Mouse (Mus musculus) embryonic facial prominence, embryonic 10.5 days (tissue): ENCODE measurements around the gene Kcnj6. TPM values are rescaled to one million over a fixed set of nuclear protein-coding genes. Genes with fewer than 3 reads are reported as not detected.

ENCODE experiments used
- DNase-seq: peaks from one replicate; pipeline ENCODE4 v3.0.0-alpha.2; 2017; ENCODE audit warnings: low spot score
- H3K27ac ChIP-seq: fragments of 300-500 bp; sonication (generic); replicated peaks from 2 replicates; pipeline ENCODE4 v1.5.1; 2016; ENCODE audit warnings: mild to moderate bottlenecking
- H3K27me3 ChIP-seq: fragments of 300-500 bp; sonication (generic); replicated peaks from 2 replicates; pipeline ENCODE4 v1.6.1; 2016; ENCODE audit warnings: low read depth, mild to moderate bottlenecking; ENCODE audit not compliant: poor library complexity, severe bottlenecking
- H3K36me3 ChIP-seq: fragments of 300-500 bp; sonication (generic); replicated peaks from 2 replicates; pipeline ENCODE4 v1.6.1; 2016; ENCODE audit warnings: mild to moderate bottlenecking, moderate library complexity
- H3K4me1 ChIP-seq: fragments of 300-500 bp; sonication (generic); 2 replicates; pipeline ENCODE4 v1.6.1; 2016
- H3K4me3 ChIP-seq: fragments of 300-500 bp; sonication (generic); 2 replicates; pipeline ENCODE4 v1.5.1; 2016; ENCODE audit warnings: mild to moderate bottlenecking, moderate library complexity
- H3K9me3 ChIP-seq: fragments of 300-500 bp; sonication (generic); 2 replicates; pipeline ENCODE4 v1.6.1; 2016; ENCODE audit warnings: mild to moderate bottlenecking
- WGBS: fragments of 180-500 bp; shearing (Covaris S2); methylation state at CpG from one replicate; pipeline ENCODE4 v1.1.7; 2016; 5-methylcytosine and 5-hydroxymethylcytosine counted together
- polyA plus RNA-seq: library from polyadenylated mRNA; unstranded; fragments of >200 nt; fragmentation: Nextera tagmentation; extraction: Ambion mirVana; gene quantifications from 2 replicates; pipeline ENCODE4 v1.2.1, GENCODE M21; 2016

Gene Kcnj6
- polyA plus RNA-seq, 1 experiment from 2014 or later = 0.22 TPM

DNA sequence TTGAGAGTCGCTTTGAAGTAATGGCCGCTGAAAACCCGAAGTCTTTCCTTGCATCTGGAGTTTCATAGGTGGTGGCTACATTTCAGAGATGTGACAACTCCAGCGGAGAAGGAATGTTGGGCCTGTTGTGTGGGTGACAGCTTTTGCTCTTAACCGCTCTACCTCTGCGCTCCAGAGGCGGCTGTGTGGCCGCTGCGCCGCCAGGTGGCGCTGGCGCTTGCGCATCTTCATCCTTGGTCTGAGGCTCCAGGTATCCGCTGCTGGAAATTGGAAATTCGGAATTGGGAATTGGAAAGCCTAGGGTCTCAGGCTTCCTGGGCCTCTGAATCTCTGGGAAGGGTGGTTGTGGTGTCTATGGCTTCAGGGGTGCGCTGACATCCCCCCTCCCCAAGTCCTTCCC, 209.3 kb downstream of the Kcnj6 start:
- H3K4me1 ChIP-seq = no peaks in the 10 kb centered on the region
- H3K4me3 ChIP-seq = no peak overlapping the region
- no peaks in the 10 kb centered on the region for H3K36me3 ChIP-seq
- peak; percentile 78 for DNase-seq
- peaks cover 15% of the 10 kb centered on the region for H3K27me3 ChIP-seq
- H3K27ac ChIP-seq = no peak overlapping the region
- WGBS = 6% methylated on average over 16 of the region's 16 CpGs
- no peaks in the 10 kb centered on the region for H3K9me3 ChIP-seq

DNA sequence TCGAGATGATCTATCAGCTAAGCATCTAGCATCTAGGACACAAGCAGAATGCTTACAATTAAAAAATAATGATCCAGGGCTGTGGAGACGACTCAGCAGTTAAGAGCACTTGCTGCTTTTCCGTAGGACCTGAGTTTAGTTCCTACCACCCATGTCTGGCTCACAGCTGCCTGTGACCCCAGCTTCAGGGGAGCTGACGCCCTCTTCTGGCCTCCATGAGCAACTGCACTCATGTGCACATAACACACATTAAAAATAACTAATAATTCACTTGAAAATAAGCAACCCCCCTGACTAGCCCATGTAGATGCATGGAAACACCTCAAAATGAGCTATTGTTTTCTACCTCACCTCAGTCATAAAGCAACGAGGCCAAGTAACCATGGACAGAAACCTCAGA, 211.6 kb downstream of the Kcnj6 start:
- 80% methylated on average over 5 of the region's 5 CpGs for WGBS
- H3K27ac ChIP-seq = no peak overlapping the region
- H3K27me3 ChIP-seq = peaks cover 15% of the 10 kb centered on the region
- DNase-seq = no peak
- no peaks in the 10 kb centered on the region for H3K9me3 ChIP-seq
- H3K4me3 ChIP-seq = no peak overlapping the region
- no peaks in the 10 kb centered on the region for H3K4me1 ChIP-seq
- H3K36me3 ChIP-seq = no peaks in the 10 kb centered on the region

DNA sequence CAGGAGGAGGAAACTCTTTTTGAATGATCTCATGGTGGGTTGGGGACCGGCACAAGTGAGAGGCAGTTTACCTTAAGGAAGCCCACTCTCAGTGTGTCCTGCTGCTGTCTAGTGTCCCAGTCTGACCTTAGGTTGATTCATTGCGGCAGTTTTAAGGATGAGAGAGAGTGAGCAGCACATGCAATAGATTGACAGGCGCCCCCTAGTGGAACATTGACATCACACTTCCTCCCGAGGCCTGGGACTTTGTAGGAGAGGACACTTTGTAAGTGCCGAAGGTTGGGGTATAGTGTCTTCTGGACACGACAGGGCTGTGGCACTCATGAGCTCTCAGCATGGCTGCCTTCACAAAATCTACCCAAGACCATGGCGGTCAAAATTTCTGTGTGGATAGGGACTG, 213.8 kb downstream of the Kcnj6 start:
- Histone ChIP-seq H3K4me3 (no peak overlapping the region), H3K36me3 (no peaks in the 10 kb centered on the region), H3K27me3 (peaks cover 11% of the 10 kb centered on the region), H3K27ac (no peak overlapping the region), H3K9me3 (no peaks in the 10 kb centered on the region), H3K4me1 (no peaks in the 10 kb centered on the region)
- no peak for DNase-seq
- 62% methylated on average over 7 of the region's 7 CpGs for WGBS

DNA sequence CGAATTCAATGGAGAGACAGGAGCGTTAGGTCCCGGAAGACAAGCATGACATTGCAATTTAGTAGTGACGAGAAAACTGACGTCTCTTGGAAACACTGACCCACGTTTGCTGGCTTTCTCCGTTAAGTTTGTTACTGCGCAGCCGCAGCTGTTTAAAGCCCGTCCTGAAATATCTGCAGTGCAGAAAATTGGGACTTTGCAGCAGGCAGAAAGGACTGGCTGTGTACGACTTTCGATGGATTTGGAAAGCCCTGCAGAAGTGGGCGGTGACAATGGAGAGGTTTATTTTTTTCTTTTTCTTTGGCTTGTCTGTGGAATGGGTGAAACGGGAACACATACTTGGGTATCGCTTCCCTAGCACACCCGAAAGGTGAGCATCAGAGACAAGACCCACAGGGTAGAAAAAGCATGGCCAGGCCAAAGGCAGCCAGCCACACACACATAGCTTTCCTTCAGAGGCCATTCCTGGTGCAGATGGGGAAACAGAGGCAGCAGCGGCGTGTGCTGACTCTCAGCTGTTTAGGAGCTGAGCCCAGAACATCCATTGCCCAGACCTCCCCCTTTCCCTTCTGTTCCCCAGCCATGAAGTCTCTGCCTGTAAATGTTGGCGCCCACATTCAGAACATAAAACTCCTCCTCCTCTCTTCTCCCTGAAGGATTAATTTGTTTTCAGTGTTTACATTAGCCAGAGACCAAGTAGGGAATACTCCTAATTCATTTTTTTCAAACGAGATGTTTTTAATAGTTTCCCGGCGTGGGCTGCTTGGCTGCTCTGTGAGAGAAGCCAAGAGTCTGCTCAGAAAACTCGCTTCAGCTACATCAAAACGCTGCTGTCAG, 215.2 kb downstream of the Kcnj6 start:
- Histone ChIP-seq H3K4me3 (no peak overlapping the region), H3K9me3 (0 out of 2 replicates have a peak, but pooled peaks cover 3% of the 10 kb centered on the region), H3K27ac (no peak overlapping the region), H3K4me1 (no peaks in the 10 kb centered on the region), H3K36me3 (no peaks in the 10 kb centered on the region), H3K27me3 (peaks cover 3% of the 10 kb centered on the region)
- no peak for DNase-seq
- 80% methylated on average over 24 of the region's 24 CpGs for WGBS

DNA sequence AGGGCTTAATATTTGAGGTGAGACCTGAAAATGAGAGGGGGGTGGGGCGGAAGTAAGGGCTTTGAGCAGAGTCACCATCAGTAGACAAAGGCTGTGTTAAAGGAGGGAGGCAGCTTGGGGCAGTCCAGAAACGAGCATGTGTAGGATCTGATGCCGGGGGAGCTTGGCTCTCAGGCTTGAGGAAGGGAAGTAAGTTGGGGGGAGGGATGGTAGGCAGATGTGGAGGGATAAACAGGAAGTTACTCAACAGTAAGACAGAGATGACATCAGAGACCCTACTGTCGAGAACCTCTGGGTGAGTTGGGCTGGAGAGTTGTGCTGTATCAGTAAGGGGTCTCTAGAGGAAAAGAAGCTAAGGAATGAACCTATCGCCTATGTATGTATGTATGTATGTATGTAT, 223.6 kb downstream of the Kcnj6 start:
- H3K36me3 ChIP-seq = no peaks in the 10 kb centered on the region
- no peak overlapping the region for H3K4me3 ChIP-seq
- 0 out of 2 replicates have a peak, but pooled peaks cover 3% of the 10 kb centered on the region for H3K9me3 ChIP-seq
- no peaks in the 10 kb centered on the region for H3K4me1 ChIP-seq
- no peaks in the 10 kb centered on the region for H3K27me3 ChIP-seq
- DNase-seq = no peak
- H3K27ac ChIP-seq = no peak overlapping the region
- 70% methylated on average over 5 of the region's 5 CpGs for WGBS

DNA sequence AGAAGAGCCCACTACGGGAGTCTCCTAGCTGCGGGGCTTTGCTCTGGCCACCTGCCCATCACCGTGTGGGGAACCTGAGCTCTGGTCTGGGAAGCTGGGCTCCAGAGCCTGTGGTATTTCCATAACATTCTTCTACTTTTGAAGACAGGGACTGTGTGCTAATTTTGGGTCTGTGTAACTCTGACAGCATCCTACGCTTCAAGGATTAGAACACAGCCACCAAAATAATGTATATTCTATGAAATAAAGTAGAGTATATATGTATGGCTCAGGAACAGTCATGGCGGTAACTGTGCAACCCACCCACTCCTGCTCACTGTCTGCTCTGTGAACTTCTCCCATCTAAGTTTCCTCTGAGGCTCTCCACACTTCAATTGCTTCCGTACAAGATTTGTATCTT, 229.9 kb downstream of the Kcnj6 start:
- Histone ChIP-seq H3K4me1 (peaks cover 6% of the 10 kb centered on the region; the same call in 1 of the 2 replicates), H3K27me3 (no peaks in the 10 kb centered on the region), H3K27ac (no peak overlapping the region), H3K9me3 (no peaks in the 10 kb centered on the region), H3K36me3 (no peaks in the 10 kb centered on the region), H3K4me3 (no peak overlapping the region)
- 91% methylated on average over 6 of the region's 6 CpGs for WGBS
- DNase-seq = no peak

DNA sequence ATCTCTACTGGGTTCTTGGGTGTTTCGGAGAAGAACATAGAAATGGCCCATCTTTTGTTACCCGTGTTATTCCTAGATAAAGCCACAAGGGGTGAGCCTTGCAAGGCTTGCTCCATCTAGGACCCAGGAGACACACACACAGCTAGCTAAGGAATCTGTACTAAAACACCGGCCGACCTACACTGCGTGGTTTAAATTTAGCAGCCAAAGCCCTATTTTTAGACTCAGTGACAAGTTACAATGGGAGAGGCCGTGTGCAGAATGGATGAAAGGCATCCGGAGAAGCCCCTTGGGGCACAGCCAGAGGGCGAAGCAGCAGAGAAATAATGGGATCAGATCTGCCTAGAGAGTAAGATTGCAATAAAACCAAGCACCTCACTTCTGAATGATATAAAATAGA, 232.4 kb downstream of the Kcnj6 start:
- H3K4me3 ChIP-seq = no peak overlapping the region
- no peak for DNase-seq
- WGBS = 33% methylated on average over 8 of the region's 8 CpGs

DNA sequence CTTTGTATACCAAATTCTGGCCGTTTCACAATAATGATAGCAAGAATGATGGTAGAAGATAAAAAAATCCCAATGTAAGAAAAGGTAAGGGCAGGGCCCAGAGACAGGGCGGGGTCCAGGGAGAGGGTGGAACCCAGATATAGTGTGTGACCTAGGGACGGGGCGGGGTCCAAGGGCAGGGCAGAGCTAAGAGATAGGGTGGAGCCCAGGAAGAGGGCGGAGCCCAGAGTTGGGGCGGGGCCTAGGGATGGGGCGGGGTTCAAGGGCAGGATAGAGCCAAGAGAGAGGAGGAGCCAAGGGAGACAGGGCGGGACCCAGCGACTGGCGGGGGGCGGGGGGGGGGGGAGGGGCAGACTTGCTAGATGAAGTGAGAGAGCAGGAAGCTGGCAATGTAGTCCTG, 236.8 kb downstream of the Kcnj6 start:
- Histone ChIP-seq H3K36me3 (no peaks in the 10 kb centered on the region), H3K4me3 (no peak overlapping the region), H3K4me1 (peaks cover 16% of the 10 kb centered on the region), H3K27ac (no peak overlapping the region), H3K27me3 (no peaks in the 10 kb centered on the region), H3K9me3 (no peaks in the 10 kb centered on the region)
- no peak for DNase-seq
- 40% methylated on average over 11 of the region's 11 CpGs for WGBS

More for the DNA sequence above, 232.4 kb downstream of the Kcnj6 start:
- Histone ChIP-seq H3K27ac (no peak overlapping the region), H3K36me3 (no peaks in the 10 kb centered on the region), H3K4me1 (peaks cover 6% of the 10 kb centered on the region), H3K9me3 (no peaks in the 10 kb centered on the region), H3K27me3 (no peaks in the 10 kb centered on the region)

DNA sequence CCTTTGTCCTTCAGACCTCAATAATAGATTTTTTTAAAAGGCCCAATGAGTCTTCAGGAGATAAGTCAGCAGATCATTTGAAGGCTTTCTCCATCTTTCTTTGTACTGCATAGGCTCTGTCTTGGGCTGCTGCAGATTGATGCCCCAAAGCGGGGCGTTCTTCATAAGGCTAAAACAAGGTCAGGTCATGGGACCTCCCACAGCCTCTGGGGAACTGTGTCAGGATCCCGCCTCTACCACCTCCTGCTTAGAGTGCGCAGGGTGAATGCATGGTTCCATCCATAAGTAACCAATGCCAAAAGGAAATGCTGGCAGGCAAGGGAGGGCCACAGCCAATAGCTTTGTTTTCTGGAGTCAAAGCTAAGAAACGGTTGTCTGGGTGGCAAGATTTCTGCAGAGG, 237.7 kb downstream of the Kcnj6 start:
- DNase-seq = no peak
- WGBS = 73% methylated on average over 5 of the region's 5 CpGs

DNA sequence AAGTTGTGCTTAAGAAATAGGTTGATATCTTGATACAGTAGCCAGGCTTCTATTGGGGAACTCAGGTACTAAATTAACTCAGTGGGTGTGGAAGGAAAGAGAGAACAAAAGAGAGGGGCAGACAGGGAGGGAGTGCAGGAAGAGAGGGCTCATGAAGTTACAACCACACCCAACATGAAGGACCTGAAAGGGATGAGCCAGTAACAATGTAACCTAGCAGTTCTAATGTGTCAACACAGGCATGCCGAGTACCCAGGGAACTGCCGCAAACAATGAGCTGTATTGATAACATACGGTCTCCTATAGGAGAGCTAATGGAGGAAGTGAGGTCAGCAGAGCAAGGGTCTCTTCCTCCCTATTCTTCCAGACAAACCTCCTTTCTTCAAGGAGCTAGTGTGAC, 238.9 kb downstream of the Kcnj6 start:
- peaks cover 11% of the 10 kb centered on the region for H3K4me1 ChIP-seq
- no peaks in the 10 kb centered on the region for H3K9me3 ChIP-seq
- H3K27ac ChIP-seq = no peak overlapping the region
- H3K27me3 ChIP-seq = no peaks in the 10 kb centered on the region
- no peak for DNase-seq
- WGBS = 38% methylated on average over 3 of the region's 3 CpGs
- no peaks in the 10 kb centered on the region for H3K36me3 ChIP-seq
- no peak overlapping the region for H3K4me3 ChIP-seq

More for the DNA sequence above, 237.7 kb downstream of the Kcnj6 start:
- Histone ChIP-seq H3K36me3 (no peaks in the 10 kb centered on the region), H3K4me3 (no peak overlapping the region), H3K27me3 (no peaks in the 10 kb centered on the region), H3K27ac (no peak overlapping the region), H3K4me1 (peaks cover 9% of the 10 kb centered on the region), H3K9me3 (no peaks in the 10 kb centered on the region)

DNA sequence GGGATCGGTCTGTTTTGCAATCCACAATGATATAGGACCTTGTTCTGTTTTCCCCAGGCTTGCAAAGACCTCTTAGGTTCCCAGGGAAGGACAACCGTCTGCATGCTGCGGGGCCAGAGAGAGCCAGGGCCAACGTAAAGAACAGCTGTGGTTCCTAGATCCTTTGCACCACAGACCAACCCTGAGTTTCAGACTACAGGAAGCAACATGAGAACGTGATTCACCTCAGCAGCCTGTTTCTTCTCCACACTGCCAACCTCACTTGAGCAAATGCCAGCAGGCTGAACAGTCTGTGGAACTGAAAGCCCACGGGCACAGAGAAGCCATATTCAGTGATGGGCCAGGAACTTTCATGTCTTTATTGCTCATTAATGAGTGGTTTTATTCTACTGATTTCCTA, 241.1 kb downstream of the Kcnj6 start:
- Histone ChIP-seq H3K9me3 (no peaks in the 10 kb centered on the region), H3K27me3 (no peaks in the 10 kb centered on the region), H3K36me3 (no peaks in the 10 kb centered on the region), H3K27ac (no peak overlapping the region), H3K4me1 (peaks cover 12% of the 10 kb centered on the region), H3K4me3 (no peak overlapping the region)
- 79% methylated on average over 6 of the region's 6 CpGs for WGBS
- no peak for DNase-seq

DNA sequence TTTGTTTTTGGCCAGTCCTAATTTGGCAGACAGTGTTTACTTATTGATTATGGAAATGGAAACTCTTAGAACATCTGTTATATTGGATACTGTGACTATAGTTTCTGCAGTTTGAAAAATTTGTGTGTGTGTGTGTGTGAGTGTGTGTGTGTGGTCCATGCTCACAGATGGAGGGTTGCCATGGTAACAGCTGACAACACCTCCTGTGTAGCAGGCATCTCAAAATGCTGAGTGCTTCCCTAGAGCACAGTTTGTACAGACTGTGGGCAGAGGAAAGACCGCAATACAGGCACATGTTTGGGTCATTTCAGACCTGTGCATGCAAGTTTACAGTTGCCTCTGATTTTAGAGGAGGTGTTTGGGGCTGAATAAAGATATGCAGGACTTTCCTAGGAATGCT, 244.0 kb downstream of the Kcnj6 start:
- H3K27me3 ChIP-seq = no peaks in the 10 kb centered on the region
- H3K4me1 ChIP-seq = peaks cover 3% of the 10 kb centered on the region; the same call in 1 of the 2 replicates
- H3K4me3 ChIP-seq = no peak overlapping the region
- H3K36me3 ChIP-seq = no peaks in the 10 kb centered on the region
- DNase-seq = peak; percentile 29
- H3K9me3 ChIP-seq = no peaks in the 10 kb centered on the region
- 89% methylated on average over 1 of the region's 1 CpGs for WGBS
- no peak overlapping the region for H3K27ac ChIP-seq

DNA sequence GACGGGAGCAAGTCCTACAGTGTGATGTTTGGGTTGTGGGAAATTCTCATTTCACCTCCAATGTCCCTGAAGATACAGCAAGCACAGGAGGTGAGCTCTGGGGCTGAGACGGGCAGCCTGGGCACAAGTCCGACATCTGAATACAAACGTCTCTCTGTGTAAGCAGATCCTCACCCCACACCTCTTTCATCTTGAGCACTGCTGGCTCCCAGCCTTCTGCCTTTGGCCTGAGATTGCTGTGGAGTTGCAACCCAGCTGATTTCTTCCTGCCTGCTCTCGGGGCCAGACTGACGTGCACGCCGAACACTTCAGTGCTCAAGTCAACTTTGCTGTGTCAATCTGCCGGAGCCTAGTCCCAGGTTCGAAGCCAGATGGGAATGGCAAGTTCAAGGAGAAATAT, 244.7 kb downstream of the Kcnj6 start:
- Histone ChIP-seq H3K27me3 (no peaks in the 10 kb centered on the region), H3K4me1 (peaks cover 3% of the 10 kb centered on the region; the same call in 1 of the 2 replicates), H3K9me3 (no peaks in the 10 kb centered on the region), H3K36me3 (no peaks in the 10 kb centered on the region), H3K27ac (no peak overlapping the region), H3K4me3 (no peak overlapping the region)
- 56% methylated on average over 10 of the region's 10 CpGs for WGBS
- no peak for DNase-seq
